Mouse (Mus musculus) mesoderm, embryonic 11.5 days (tissue): ENCODE measurements around the gene Urah.

Experiments used
- DNase-seq: peaks from one replicate; pipeline ENCODE4 v3.0.0-alpha.2; 2012; ENCODE audit warnings: low read depth, low spot score

Urah gene

GRCm38 (mm10) chr7:140840750-140841735 lies 6.2 kb downstream of the Urah start:
- no peak for DNase-seq

- no peak for DNase-seq
These were observed 9.0 kb downstream of the Urah start for GRCm38 (mm10) chr7:140843806-140844205.

GRCm38 (mm10) chr7:140844905-140845665 lies 10.3 kb downstream of the Urah start, which contains the start of gene Scgb1c1:
Scgb1c1 (plus strand) TSS chr7:140845547.
- peak; percentile 91 for DNase-seq

GRCm38 (mm10) chr7:140845683-140846082 lies 10.9 kb downstream of the Urah start:
- DNase-seq: no peak

GRCm38 (mm10) chr7:140846676-140847075 lies 11.9 kb downstream of the Urah start:
- DNase-seq: no peak

- no peak for DNase-seq
These were observed 13.2 kb downstream of the Urah start, which contains the start of gene Odf3 for GRCm38 (mm10) chr7:140847755-140848580. Odf3 (plus strand) TSS chr7:140847805.

- no peak for DNase-seq
These were observed 13.8 kb downstream of the Urah start for GRCm38 (mm10) chr7:140848591-140848990.

GRCm38 (mm10) chr7:140851916-140852315 lies 17.1 kb downstream of the Urah start:
- DNase-seq: no peak

- no peak for DNase-seq
These were observed 18.6 kb downstream of the Urah start for GRCm38 (mm10) chr7:140853386-140853785.

GRCm38 (mm10) chr7:140854483-140854882 lies 19.7 kb downstream of the Urah start:
- no peak for DNase-seq

- no peak for DNase-seq
These were observed 20.4 kb downstream of the Urah start for GRCm38 (mm10) chr7:140855181-140855580.

GRCm38 (mm10) chr7:140855860-140856784 lies 21.3 kb downstream of the Urah start, which contains the start of gene Gm45785:
Gm45785 (minus strand) TSS chr7:140856331.
- DNase-seq: peak; percentile 92

GRCm38 (mm10) chr7:140856785-140857549 lies 22.1 kb downstream of the Urah start, which contains the start of gene Ric8a:
Ric8a (plus strand) TSS chr7:140856957.
- peak; percentile 79 for DNase-seq

GRCm38 (mm10) chr7:140857550-140858505 lies 23.0 kb downstream of the Urah start, which contains the start of gene Bet1l:
Bet1l (minus strand) TSS chr7:140857577.
- peak; percentile 6 for DNase-seq

GRCm38 (mm10) chr7:140858746-140859145 lies 23.9 kb downstream of the Urah start:
- DNase-seq: no peak

- DNase-seq: no peak
These were observed 25.2 kb downstream of the Urah start for GRCm38 (mm10) chr7:140859997-140860396.

- no peak for DNase-seq
These were observed 25.9 kb downstream of the Urah start for GRCm38 (mm10) chr7:140860728-140861127.

- no peak for DNase-seq
These were observed 29.9 kb downstream of the Urah start for GRCm38 (mm10) chr7:140864761-140865160.
